Mouse (Mus musculus): ENCODE results near the gene Spg7.

DNA sequence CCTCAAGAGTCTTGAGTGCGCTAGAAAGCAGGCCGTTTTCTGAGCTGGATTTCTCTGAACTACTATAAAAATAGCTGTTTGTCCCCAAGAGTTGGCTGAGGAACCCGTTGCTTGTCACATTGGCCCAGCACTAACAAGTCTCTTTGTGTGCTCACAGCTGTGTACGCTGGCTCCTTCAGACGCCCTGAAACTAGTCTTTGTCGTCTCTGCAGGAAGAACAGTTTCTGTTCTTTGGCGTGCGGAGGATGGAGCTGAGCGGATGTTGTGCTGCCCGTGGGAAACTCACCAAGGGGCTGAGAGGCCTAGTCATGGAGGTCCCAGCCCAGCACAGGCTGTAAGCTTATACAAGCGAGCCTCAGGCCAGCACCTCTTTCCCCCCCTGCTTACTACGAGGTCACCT lies 20.9 kb downstream of the Spg7 start:
- no peak for TF ChIP-seq CTCF (IDR thresholded peaks at IDR 0.05; ENCODE audit: low read depth)
- TF ChIP-seq EP300 (IDR thresholded peaks at IDR 0.05; ENCODE audit: low read depth): no peak
